Mouse (Mus musculus) hindbrain, embryonic 16.5 days (tissue): ENCODE results near the gene Olig1. TPM values are rescaled to one million over a fixed set of nuclear protein-coding genes. Genes with fewer than 3 reads are reported as not detected.
"Not testable (repeated sequence)": the region's sequence is repeated elsewhere in the genome, so short reads cannot be mapped to it uniquely, and the experiment has no call there.

Source experiments
- ATAC-seq: fragments of 200-750 bp; cut with Nextera tagmentation; 2 replicates; pipeline ENCODE4 v1.8.0; 2017; ENCODE audit warnings: moderate TSS enrichment, moderate library complexity
- H3K27ac ChIP-seq: fragments of 300-500 bp; sonication (generic); 2 replicates; pipeline ENCODE4 v1.5.1; 2014; ENCODE audit warnings: low read depth, mild to moderate bottlenecking, control low read depth, low read length, moderate library complexity
- H3K27me3 ChIP-seq: fragments of 300-500 bp; sonication (generic); replicated peaks from 2 replicates; pipeline ENCODE4 v1.6.1; 2014; ENCODE audit warnings: low read length; ENCODE audit not compliant: control insufficient read depth, insufficient read depth
- H3K36me3 ChIP-seq: fragments of 300-500 bp; sonication (generic); 2 replicates; pipeline ENCODE4 v1.6.1; 2014; ENCODE audit warnings: mild to moderate bottlenecking, low read length, moderate library complexity, mixed read lengths; ENCODE audit not compliant: control insufficient read depth, insufficient read depth
- H3K4me1 ChIP-seq: fragments of 300-500 bp; sonication (generic); 2 replicates; pipeline ENCODE4 v1.6.1; 2014; ENCODE audit warnings: low read depth, low read length; ENCODE audit not compliant: control insufficient read depth, insufficient read depth
- H3K4me2 ChIP-seq: fragments of 300-500 bp; sonication (generic); 2 replicates; pipeline ENCODE4 v1.6.1; 2014; ENCODE audit warnings: mild to moderate bottlenecking, low read length, control low read depth, moderate library complexity
- H3K4me3 ChIP-seq: fragments of 300-500 bp; sonication (generic); 2 replicates; pipeline ENCODE4 v1.5.1; 2014; ENCODE audit warnings: mild to moderate bottlenecking, low read length, control low read depth, moderate library complexity
- H3K9ac ChIP-seq: fragments of 300-500 bp; sonication (generic); 2 replicates; pipeline ENCODE4 v1.6.1; 2014; ENCODE audit warnings: low read depth, mild to moderate bottlenecking, control low read depth, low read length, moderate library complexity
- H3K9me3 ChIP-seq: fragments of 300-500 bp; sonication (generic); 2 replicates; pipeline ENCODE4 v1.6.1; 2014; ENCODE audit warnings: mild to moderate bottlenecking, low read length, moderate library complexity; ENCODE audit not compliant: control insufficient read depth
- WGBS: fragments of 180-500 bp; shearing (Covaris S2); extraction: QIAGEN DNeasy Blood & Tissue Kit; methylation state at CpG from one replicate; pipeline ENCODE4 v1.1.7; 2014; 5-methylcytosine and 5-hydroxymethylcytosine counted together
- polyA plus RNA-seq: library from polyadenylated mRNA; unstranded; fragments of >200 nt; fragmentation: Nextera tagmentation; extraction: Ambion mirVana; gene quantifications from 2 replicates; pipeline ENCODE4 v1.2.1, GENCODE M21; 2015

The Olig1 gene
- polyA plus RNA-seq, 1 experiment from 2014 or later: 190 TPM

DNA sequence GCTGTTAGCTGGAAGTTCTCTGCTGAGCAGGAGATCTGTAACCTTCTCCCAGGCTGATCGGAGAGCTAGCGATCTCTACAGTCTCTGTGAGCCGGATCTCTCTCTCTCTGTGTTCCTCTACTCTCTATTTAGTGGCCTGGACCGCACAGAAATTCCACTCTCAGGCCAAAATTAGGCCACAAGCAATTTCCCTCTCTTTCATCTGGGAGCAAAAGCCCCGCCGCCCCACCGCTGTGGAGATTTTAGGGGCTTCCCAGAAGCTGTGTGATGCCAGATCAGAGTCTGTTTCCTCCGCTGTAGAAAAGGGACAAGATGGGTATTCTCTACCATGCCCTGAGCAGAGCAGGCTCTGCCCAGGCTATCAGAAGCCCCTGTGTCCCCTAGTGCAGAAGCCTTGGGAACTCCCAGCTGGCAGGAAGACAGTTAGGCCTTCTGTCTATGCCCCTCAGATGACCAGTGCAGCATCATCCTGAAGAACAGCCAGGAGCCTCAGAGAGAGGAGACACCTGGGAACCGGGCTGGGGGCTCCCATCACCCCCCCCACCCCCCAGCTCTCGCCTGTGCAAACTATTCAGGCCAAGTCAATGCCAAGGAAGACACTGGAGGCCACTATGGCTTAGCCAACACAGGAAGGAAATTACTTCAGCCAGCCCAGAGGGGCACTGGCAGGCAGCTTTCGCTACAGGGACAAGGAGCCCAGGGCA is 36.2 kb upstream of the Olig1 start:
- Histone ChIP-seq H3K36me3 (no peaks in the 10 kb centered on the region), H3K9ac (no peak overlapping the region), H3K9me3 (no peaks in the 10 kb centered on the region), H3K27me3 (peaks cover 72% of the 10 kb centered on the region), H3K27ac (peak overlapping the region; percentile 8; the same call in 1 of the 2 replicates), H3K4me3 (no peak overlapping the region), H3K4me1 (peaks cover 4% of the 10 kb centered on the region), H3K4me2 (no peak overlapping the region)
- peak; percentile 74 for ATAC-seq
- WGBS: 16% methylated on average over 11 of the region's 11 CpGs

DNA sequence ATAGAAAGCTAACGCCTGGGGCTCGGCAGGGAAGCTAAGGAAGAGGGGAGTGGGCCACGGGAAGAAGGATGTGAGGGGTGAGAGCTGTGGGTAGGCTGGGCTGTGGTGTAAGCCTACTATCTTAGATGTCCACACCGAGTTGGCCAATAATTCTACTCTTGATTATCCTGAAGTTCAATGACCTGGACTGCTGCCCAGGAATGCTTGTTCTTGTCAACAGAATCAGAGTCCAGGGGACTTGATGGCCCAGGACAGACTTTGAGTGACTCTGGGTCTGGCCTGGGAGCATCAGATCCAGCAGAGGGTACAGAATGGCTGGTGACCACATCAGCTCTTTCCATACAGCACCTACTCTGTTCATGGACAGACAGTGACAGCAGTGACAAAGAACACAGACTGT is 30.5 kb upstream of the Olig1 start:
- Histone ChIP-seq H3K27me3 (peaks cover 58% of the 10 kb centered on the region), H3K4me2 (no peak overlapping the region), H3K36me3 (no peaks in the 10 kb centered on the region), H3K27ac (no peak overlapping the region), H3K4me3 (no peak overlapping the region), H3K9me3 (no peaks in the 10 kb centered on the region), H3K4me1 (no peaks in the 10 kb centered on the region), H3K9ac (no peak overlapping the region)
- WGBS: 69% methylated on average over 4 of the region's 4 CpGs
- no peak for ATAC-seq

DNA sequence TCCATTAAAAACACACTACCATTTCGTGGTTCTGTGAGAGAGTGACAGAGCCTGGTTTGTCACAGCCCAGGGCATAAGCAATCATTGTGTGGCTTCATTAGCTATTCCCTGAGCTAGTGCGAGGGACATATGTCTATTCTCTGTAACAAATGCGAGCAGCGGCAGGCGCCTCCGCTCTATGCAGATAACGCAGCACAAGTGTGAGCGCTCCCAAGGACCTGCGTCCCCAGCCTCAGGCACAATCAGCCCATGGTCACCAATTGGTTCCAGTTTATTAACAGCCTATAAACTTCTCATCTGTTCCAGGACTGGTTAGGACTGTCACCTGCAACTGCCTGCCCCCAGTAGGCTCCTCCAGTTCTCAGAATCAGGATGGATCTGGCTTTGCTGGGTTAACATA is 23.3 kb upstream of the Olig1 start:
- no peaks in the 10 kb centered on the region for H3K4me1 ChIP-seq
- peaks cover 22% of the 10 kb centered on the region for H3K27me3 ChIP-seq
- peak; percentile 34; the same call in 1 of the 2 replicates for ATAC-seq
- no peaks in the 10 kb centered on the region for H3K36me3 ChIP-seq
- H3K4me2 ChIP-seq: no peak overlapping the region
- H3K4me3 ChIP-seq: no peak overlapping the region
- H3K9ac ChIP-seq: no peak overlapping the region
- H3K9me3 ChIP-seq: no peaks in the 10 kb centered on the region
- H3K27ac ChIP-seq: no peak overlapping the region
- WGBS: 15% methylated on average over 9 of the region's 9 CpGs

GRCm38 (mm10) chr16:91255419-91256164 is 14.0 kb upstream of the Olig1 start:
- WGBS: 17% methylated on average over 20 of the region's 28 CpGs
- H3K4me1 ChIP-seq, H3K36me3 ChIP-seq, H3K4me3 ChIP-seq, ATAC-seq, H3K4me2 ChIP-seq, H3K9ac ChIP-seq, H3K9me3 ChIP-seq, H3K27ac ChIP-seq: not testable (repeated sequence)
- H3K27me3 ChIP-seq: peaks cover 35% of the 10 kb centered on the region

DNA sequence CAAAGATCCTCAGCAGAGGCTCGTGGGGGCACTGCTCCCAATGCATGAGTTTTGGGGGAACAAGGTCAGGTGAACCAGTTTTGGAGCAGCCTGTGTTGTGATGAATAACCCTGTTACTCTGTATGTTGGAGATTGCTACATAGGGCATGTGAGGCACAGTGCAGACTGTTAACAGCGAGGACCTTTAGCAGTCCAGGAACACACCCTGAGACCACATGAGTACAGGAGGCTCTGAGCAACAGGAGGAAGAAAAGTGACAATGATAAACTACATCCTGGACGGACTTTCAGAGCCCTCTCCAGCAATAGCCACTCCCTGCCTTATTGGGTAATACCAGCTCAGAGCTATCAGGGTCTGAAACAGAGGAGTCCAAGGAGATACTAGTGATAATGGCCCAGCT is 10.6 kb upstream of the Olig1 start:
- 77% methylated on average over 3 of the region's 3 CpGs for WGBS
- ATAC-seq: no peak
- H3K27me3 ChIP-seq: peaks cover 49% of the 10 kb centered on the region

GRCm38 (mm10) chr16:91260861-91261260 is 8.7 kb upstream of the Olig1 start:
- H3K27ac ChIP-seq: no peak overlapping the region
- no peaks in the 10 kb centered on the region for H3K9me3 ChIP-seq
- peaks cover 63% of the 10 kb centered on the region for H3K27me3 ChIP-seq
- H3K4me1 ChIP-seq: no peaks in the 10 kb centered on the region; the same call in none of the 2 replicates
- no peak overlapping the region for H3K4me3 ChIP-seq
- H3K9ac ChIP-seq: no peak overlapping the region
- ATAC-seq: no peak
- H3K36me3 ChIP-seq: no peaks in the 10 kb centered on the region
- H3K4me2 ChIP-seq: no peak overlapping the region
- 95% methylated on average over 3 of the region's 3 CpGs for WGBS

More for the DNA sequence above, 10.6 kb upstream of the Olig1 start:
- Histone ChIP-seq H3K4me1 (no peaks in the 10 kb centered on the region; the same call in none of the 2 replicates), H3K27ac (no peak overlapping the region), H3K4me2 (no peak overlapping the region), H3K9ac (no peak overlapping the region), H3K36me3 (no peaks in the 10 kb centered on the region), H3K9me3 (no peaks in the 10 kb centered on the region), H3K4me3 (no peak overlapping the region)

GRCm38 (mm10) chr16:91262467-91263220 is 6.9 kb upstream of the Olig1 start:
- Histone ChIP-seq H3K27me3 (peaks cover 63% of the 10 kb centered on the region), H3K4me2 (no peak overlapping the region), H3K27ac (peak overlapping the region; percentile 68; the same call in 1 of the 2 replicates), H3K4me1 (no peaks in the 10 kb centered on the region; the same call in 1 of the 2 replicates), H3K4me3 (no peak overlapping the region), H3K9ac (no peak overlapping the region), H3K9me3 (no peaks in the 10 kb centered on the region), H3K36me3 (no peaks in the 10 kb centered on the region)
- ATAC-seq: peak; percentile 88
- WGBS: 24% methylated on average over 12 of the region's 12 CpGs

GRCm38 (mm10) chr16:91265972-91266371 is 3.6 kb upstream of the Olig1 start:
- Histone ChIP-seq H3K27ac (no peak overlapping the region), H3K9ac (no peak overlapping the region), H3K27me3 (peaks cover 78% of the 10 kb centered on the region), H3K4me2 (no peak overlapping the region), H3K9me3 (no peaks in the 10 kb centered on the region), H3K4me1 (peaks cover 21% of the 10 kb centered on the region), H3K4me3 (no peak overlapping the region), H3K36me3 (no peaks in the 10 kb centered on the region)
- WGBS: 56% methylated on average over 6 of the region's 6 CpGs
- peak; percentile 83 for ATAC-seq
